8 mouse cellular contexts compared by ENCODE assay signal in the genomic region with DNA sequence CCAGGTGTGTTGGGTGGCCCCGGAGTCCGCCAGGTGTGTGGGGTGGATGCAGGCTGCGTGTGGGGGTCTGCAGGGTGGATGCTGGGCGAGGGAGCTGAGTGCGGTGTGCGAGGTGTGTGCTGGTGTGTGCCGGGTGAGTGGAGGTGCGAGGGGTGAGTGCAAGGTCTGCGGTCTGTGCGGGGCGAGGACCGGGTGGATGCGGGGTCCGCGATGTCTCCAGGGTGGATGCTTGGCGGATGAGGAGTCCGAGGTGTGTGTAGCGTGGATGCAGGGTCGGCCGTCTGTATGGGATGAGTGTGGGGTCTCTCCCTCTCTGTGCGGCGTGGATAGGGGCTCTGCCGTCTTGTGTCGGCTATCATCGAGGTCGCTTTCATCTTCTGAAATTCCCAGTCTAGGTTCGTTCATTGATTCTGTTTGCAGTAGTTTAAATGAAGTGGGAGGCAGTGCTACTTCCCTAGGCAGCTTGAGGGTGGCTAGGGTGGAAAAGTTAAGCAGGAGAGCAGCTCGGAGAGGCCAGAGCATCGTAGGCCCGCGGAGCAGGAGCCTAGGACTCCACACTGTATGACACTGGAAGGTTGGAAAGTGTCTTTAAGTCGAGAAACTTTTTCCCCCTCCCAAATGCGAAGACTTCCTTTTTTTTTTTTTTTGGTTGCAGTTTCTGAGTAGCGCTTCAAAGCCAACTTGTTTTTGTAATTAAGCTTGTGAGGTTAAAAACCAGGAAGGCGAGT. TPM values are rescaled to one million over a fixed set of nuclear protein-coding genes. Genes with fewer than 3 reads are reported as not detected.
A peak's percentile ranks its signal among the peaks of the same experiment; 100 is the strongest.
DNase-seq lines count a peak whose midpoint lies in the region; ATAC-seq lines count a peak whose summit lies in the region.

No protein-coding gene starts in this region.

- intact Hi-C loops in left cerebral cortex, postnatal 14 days (cut with DNase I), result no loop called here

- peaks cover 12% of the 10 kb centered on the region for H3K4me1 ChIP-seq in forebrain, embryonic 13.5 days
- no peaks in the 10 kb centered on the region for H3K4me1 ChIP-seq in limb, embryonic 11.5 days (ENCODE audit: control insufficient read depth, insufficient read depth, low read length)

- no peaks in the 10 kb centered on the region for H3K9me3 ChIP-seq in forebrain, embryonic 13.5 days (replicated peaks)
- no peaks in the 10 kb centered on the region for H3K9me3 ChIP-seq in limb, embryonic 11.5 days (ENCODE audit: control insufficient read depth, low read length)

- ATAC-seq in cerebellum, adult (ENCODE audit: insufficient number of reproducible peaks, low FRiP score, low TSS enrichment), result peak; percentile 41; the same call in 1 of the 2 replicates
- ATAC-seq in forebrain, embryonic 13.5 days, result no peak; the same call in 1 of the 2 replicates
- peak; percentile 67 for ATAC-seq in limb, embryonic 11.5 days (ENCODE audit: insufficient number of reproducible peaks, low FRiP score, low TSS enrichment, low read depth)
- ATAC-seq in monocyte, adult 5-6 weeks (replicated peaks; ENCODE audit: insufficient number of reproducible peaks, low FRiP score, low TSS enrichment, poor library complexity, severe bottlenecking), result 0 out of 2 replicates have a peak, but pooled peaks have one; percentile 6

- no peak for DNase-seq in cerebellum, adult 9-10 months
- peak; percentile 32 for DNase-seq in retina, embryonic 14.5 days (ENCODE audit: low spot score)
- no peak for DNase-seq in retina, postnatal 1 day
- peak; percentile 32 for DNase-seq in limb, embryonic 11.5 days (ENCODE audit: low spot score)
- no peak for DNase-seq in left cerebral cortex, postnatal 14 days (ENCODE audit: low spot score in 2 of 2)

- peak overlapping the region; percentile 77 for H3K27ac ChIP-seq in forebrain, embryonic 13.5 days
- no peak overlapping the region for H3K27ac ChIP-seq in limb, embryonic 11.5 days (replicated peaks; ENCODE audit: low read depth, low read length)

- 3% methylated on average over 35 of the region's 35 CpGs for WGBS in forebrain, embryonic 13.5 days
- WGBS in limb, embryonic 11.5 days, result 3% methylated on average over 35 of the region's 35 CpGs

- no peaks in the 10 kb centered on the region for H3K27me3 ChIP-seq in forebrain, embryonic 13.5 days
- H3K27me3 ChIP-seq in limb, embryonic 11.5 days (ENCODE audit: control insufficient read depth, insufficient read depth, low read length), result no peaks in the 10 kb centered on the region

- H3K36me3 ChIP-seq in forebrain, embryonic 13.5 days (ENCODE audit: poor library complexity, severe bottlenecking), result peaks cover 3% of the 10 kb centered on the region; the same call in 1 of the 2 replicates
- no peaks in the 10 kb centered on the region for H3K36me3 ChIP-seq in limb, embryonic 11.5 days (ENCODE audit: control insufficient read depth, insufficient read depth, low read length)

- H3K4me2 ChIP-seq in forebrain, embryonic 13.5 days, result peak overlapping the region; percentile 96
- peak overlapping the region; percentile 79 for H3K4me2 ChIP-seq in limb, embryonic 11.5 days (ENCODE audit: low read depth, severe bottlenecking)

- H3K9ac ChIP-seq in forebrain, embryonic 13.5 days, result peak overlapping the region; percentile 95
- peak overlapping the region; percentile 89 for H3K9ac ChIP-seq in limb, embryonic 11.5 days (ENCODE audit: low read length)

- H3K4me3 ChIP-seq in forebrain, embryonic 13.5 days, result peak overlapping the region; percentile 94
- peak overlapping the region; percentile 96 for H3K4me3 ChIP-seq in limb, embryonic 11.5 days (ENCODE audit: low read depth, low read length)

RNA-seq across cellular contexts. Expression of a gene that starts 0.9 kb away (rescaled TPM):
- polyA plus RNA-seq in forebrain, embryonic 13.5 days (2015; fragmentation: Nextera tagmentation; extraction: Ambion mirVana), result 9.1 and 9.7 TPM in 2 replicates
- polyA plus RNA-seq in limb, embryonic 11.5 days (2014; fragmentation: Nextera tagmentation; extraction: Ambion mirVana), result 18.5 and 21.0 TPM in 2 replicates
- 73.0 to 105 TPM (median 76.8 TPM) in 3 replicates for total RNA-seq in monocyte, adult 5-6 weeks (2017)
- 10 to 100 TPM; 32.0 to 34.7 TPM for total RNA-seq in left cerebral cortex, postnatal 14 days (2021)

Comparison
In these comparisons a context has a peak if more than half of its experiments do, and no peak if none do; other contexts are left out.
1. DNase-seq: peak in retina, embryonic 14.5 days (single experiment) and limb, embryonic 11.5 days (single experiment); none in cerebellum, adult 9-10 months (single experiment), retina, postnatal 1 day (single experiment) and left cerebral cortex, postnatal 14 days (0 of 2).